Mouse (Mus musculus): ENCODE results near the gene Tmtc1.

The Tmtc1 gene

DNA sequence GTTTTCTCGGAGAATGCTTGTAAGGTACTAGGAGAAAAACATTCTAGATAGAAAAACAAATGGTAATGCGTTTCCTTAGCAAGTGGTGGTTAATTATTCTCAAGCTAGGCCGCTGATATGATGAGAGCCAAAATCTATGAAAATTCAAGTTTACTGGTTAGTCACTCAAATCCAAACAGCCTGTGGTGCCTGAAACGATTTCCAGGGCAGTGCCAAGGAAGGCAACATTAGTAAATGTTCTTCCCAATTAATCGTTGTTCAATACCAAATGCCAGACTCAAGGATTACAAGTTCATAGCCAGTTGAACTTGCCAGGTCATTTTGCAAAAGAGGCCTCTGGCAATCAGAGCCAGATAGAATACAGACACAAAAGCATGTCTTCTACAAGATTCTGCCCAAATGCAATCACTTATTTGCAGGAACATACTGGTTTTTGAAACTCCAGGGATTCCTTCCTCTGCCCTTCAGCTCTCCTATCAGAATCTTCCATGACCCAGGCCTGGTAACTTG lies 128.6 kb downstream of the Tmtc1 start:
- DNase-seq (ENCODE audit: low spot score in 2 of 2): no peak

DNA sequence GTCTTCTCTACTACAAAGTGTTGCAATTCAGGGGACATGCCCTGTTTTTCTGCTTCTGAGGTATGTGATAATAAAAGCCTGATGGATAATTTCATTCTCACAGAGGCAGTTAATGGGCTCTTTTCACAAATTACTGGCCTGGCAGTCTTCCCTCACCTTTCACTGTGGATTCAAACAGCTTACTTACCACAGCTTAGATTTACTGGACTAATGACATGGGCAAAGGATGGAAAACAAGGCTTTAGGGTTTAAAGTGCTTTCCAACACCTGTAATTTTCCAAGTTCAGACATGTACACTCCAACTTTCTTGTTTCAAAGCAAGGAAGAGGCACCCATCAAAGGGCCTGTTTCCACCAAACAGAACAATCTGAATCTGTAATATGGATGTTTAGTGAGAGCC lies 129.1 kb downstream of the Tmtc1 start:
- no peak for DNase-seq (ENCODE audit: low spot score in 2 of 2)

DNA sequence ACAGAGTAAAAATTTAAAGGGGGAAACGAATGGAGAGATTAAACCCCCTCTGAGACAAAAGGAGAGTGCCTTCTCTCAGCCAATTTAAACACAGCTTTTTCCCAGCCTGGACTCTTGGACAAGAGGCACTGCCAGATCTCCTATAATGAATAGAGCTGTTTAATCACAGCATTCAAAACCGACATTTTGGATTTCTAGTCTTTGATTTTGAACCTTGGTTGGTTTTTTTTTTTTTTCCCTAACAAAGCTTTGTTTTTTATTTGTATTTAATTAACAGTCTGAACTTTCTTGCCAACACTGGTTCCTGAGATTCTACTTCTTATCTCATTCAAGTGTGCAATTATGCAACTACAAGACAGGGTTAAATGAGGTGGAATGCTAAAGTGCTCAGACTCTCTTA lies 133.2 kb downstream of the Tmtc1 start:
- DNase-seq (ENCODE audit: low spot score in 2 of 2): no peak

DNA sequence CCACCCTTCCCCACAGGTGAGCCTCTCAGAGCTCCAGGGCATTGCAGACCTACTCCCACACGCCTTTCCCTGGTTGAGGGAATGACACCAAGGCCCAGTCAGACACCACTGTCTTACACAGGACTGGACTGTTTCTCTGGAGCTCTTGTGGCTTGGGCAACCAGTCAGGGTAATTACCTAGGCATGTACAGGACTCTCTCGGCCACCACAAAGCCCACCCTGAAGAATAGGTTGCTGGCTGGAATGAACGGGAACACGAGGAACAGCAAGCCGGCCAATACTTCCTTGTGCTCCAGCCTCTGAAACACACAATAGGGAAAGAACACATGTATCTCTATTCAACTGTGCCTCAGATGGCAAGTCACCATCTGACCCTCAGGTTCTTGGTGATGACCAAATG lies 138.4 kb downstream of the Tmtc1 start:
- no peak for DNase-seq (ENCODE audit: low spot score in 2 of 2)

DNA sequence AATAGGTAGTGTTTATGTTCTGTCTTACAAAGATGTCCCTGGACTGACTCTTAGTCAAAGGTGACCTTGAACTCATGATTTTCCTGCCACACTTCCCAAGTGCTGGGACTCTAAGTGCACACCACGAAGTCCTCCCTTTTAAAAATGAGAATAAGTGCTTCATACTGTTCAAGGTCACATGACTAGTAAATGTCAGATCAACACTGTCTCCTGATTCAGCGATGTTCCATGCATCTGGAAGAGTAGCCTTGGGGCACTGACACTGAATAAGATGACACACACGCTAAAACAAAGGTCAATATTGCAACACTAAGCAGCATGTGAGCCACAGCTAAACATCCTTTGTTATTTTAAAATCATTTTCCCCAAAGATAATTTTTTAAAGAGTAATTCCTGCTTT lies 139.0 kb downstream of the Tmtc1 start:
- DNase-seq (ENCODE audit: low spot score in 2 of 2): no peak

DNA sequence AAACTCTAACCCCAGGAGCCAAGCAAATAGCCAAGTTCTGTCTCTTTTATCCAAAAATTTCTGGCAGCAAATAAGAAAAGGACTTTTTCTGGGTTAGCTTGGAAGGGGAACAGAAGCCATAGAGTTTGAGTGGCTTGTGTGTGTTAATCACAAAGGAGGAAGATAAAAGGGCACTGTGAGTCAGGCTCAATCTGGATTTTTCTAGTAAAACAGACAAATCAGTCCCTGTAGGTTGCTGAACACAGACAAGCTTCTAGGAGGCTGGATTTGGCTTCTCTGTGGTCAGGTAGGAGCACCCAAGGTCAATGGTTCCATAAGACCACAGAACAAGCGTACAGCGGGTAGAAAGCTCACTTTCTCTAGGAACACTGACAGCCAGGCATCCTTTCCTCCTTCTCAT lies 141.9 kb downstream of the Tmtc1 start:
- no peak for DNase-seq (ENCODE audit: low spot score in 2 of 2)

DNA sequence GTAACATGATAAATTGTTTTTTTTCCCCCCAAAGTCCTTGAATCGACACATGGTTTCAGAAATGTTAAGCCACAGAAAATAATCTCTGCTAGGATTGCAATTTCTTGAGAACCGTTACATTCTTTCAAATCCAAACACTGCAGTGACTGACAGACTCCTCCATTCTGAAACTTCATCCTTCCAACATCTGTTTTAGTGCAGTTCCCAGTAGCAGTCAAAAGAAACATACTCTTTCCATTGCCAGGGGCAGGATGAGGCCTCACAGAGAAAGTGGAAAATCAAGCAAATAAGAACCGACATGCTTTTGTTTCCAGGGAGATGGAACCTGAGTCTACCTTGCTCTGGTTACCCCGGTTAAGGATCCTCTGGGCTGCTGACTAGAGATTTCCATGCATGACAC lies 147.1 kb downstream of the Tmtc1 start:
- no peak for DNase-seq (ENCODE audit: low spot score in 2 of 2)

DNA sequence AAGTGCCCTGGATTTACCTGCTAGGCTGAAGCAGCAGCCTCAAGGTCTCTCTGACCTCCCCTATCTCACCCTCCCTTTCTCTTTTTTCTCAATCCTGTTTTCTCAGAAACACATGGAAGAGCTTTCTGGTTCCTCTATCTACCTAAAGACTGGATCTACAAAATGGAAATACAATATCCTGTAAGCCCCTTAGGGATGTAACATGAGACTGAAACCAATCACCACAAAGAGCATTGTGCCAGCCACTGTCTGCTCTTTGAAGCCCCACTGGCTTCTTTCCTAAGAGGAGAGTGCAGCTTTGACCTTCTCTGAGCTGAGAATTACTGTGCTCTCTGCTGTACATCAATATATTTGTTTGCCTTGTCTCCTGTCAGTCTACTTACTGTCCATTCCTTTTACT lies 147.8 kb downstream of the Tmtc1 start:
- no peak for DNase-seq (ENCODE audit: low spot score in 2 of 2)

DNA sequence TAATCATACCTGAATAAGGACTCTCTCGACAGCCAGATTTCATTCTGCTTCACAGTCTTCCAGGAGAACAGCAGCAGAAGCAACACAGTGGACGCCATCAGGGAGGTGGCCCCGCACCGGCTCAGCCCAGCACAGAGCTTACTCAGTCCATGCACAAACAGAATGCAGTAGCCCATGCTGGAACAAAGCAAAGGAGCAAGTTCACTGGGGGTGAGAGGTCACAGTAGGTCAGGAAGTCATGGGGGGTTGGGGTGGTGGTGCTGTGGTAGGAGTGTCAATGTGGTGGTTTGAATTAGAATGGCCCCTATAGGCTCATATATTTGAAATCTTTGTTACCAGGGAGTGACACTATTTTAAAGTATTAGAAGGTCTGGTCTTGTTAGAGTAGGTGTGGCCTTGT lies 149.7 kb downstream of the Tmtc1 start:
- no peak for DNase-seq (ENCODE audit: low spot score in 2 of 2)

DNA sequence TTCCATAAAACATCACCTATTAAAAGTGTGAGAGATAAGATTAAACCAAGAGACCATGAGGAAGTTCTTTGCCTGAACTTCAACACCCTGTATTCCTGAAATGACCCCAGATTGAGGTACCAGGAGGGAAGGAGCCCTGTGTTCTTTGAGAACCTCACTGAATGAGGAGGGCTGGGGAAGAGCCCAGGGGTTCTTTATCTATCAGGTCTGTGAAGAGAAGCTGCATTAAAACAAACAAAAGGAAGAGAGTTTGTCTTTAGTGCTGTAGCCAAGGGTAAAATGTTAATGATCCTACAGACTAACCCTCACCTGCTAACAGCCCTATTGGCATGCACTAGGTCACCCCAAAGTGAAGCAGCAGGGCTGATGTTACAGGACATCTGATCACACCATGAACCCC lies 153.3 kb downstream of the Tmtc1 start:
- no peak for DNase-seq (ENCODE audit: low spot score in 2 of 2)

DNA sequence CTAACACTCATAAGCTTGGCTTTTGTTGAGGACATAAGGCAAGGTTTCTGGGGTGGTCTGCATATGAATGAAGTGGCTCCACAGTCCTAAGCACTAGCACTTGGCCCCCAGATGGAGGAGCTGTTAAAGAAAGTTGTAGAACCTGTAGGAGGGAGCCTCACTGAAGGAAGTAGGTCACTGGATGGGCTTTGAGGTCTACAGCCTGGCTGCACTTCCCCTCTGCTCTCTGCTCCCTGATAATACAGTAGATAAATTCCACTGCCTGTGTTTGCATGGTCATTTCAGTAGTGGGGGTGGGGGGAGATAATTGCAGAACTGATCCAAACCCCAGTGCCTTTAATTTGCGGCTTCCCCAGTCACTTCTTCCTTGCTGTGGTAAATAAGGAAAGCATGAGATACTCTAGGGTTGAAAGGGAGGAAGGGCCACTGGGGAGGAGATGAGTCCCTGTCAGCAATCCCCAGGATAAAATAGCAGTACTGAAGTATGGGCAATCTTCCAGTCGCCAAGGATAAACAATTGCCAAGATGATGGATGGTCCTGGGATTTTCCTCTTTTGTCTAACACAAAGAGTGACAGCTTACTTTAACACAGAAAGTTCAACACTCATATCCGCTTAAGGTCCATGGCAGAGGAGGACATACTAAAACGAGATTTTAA lies 160.8 kb downstream of the Tmtc1 start:
- no peak for DNase-seq (ENCODE audit: low spot score in 2 of 2)

DNA sequence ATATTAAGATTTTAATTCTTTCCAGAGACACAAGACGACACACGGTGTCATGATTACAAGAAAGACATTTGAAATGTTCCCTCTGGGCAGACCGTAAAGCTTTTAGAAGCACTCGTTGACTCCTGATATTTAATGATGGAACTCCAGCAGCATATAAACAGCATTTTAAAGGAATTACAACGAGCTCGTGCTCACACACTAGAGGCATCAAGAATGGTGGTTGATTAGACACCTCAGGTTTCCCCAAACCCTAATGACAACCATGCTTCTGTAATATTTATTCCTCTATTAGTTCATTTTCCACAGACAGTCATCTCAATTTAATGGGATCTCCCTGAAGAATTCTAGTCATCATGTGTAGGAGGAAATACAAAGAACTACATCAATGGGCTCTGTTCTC lies 164.9 kb downstream of the Tmtc1 start:
- DNase-seq (ENCODE audit: low spot score in 2 of 2): no peak

DNA sequence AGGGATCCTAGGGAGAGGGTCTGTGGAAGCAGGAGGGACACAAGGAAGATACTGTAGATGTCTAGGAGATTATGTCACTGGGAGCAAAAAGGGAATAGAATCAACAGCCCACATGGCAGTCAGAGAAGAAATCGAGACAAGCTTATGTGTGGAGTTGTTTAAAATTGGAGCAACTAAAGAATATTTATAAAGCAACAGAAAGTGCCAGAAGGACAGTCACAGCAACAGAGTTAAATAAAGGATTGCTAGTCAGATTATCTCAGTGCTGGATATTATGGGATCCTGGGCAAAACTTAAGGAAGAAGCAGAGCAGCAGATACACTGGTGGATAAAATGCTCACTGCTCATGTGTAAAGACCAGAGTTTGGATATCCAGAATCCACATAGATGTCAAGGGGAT lies 167.8 kb downstream of the Tmtc1 start:
- DNase-seq (ENCODE audit: low spot score in 2 of 2): no peak

DNA sequence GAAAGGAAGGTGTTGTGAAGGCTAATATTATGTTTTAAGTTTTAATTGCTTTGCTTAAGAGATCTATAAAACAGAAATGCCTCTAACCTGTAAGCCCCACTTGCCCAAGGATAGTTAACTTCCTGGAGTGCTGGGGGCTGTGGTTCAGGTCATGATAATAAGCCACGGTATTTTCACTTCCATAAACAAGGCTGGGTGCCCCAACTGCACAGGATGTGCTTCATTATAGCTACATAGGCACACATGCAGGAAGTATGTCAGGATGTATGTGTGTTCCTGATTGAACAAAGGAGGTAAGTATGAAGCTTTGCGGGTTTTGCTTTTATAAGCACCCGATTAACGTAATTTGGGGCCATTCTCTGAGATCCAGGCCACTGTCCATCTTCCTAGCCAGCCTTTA lies 169.1 kb downstream of the Tmtc1 start:
- no peak for DNase-seq (ENCODE audit: low spot score in 2 of 2)

DNA sequence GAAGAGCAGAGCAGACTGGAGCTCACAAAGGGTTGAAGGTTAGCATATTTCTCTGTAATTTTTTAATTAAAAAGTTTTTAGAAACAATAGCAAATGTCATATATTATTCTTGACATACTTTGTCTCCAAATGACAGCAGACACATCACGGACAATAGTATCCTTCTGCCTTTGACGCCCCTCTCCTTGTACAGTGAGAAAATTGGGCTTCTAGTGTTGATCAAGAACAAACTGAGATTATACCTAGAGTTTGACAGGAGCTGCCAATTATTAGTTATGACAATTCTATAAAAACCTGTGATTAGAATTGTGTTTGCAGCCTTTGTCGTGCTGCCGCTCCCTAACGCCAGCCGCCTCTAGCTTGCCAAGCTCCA lies 183.5 kb downstream of the Tmtc1 start:
- DNase-seq (ENCODE audit: low spot score in 2 of 2): no peak

DNA sequence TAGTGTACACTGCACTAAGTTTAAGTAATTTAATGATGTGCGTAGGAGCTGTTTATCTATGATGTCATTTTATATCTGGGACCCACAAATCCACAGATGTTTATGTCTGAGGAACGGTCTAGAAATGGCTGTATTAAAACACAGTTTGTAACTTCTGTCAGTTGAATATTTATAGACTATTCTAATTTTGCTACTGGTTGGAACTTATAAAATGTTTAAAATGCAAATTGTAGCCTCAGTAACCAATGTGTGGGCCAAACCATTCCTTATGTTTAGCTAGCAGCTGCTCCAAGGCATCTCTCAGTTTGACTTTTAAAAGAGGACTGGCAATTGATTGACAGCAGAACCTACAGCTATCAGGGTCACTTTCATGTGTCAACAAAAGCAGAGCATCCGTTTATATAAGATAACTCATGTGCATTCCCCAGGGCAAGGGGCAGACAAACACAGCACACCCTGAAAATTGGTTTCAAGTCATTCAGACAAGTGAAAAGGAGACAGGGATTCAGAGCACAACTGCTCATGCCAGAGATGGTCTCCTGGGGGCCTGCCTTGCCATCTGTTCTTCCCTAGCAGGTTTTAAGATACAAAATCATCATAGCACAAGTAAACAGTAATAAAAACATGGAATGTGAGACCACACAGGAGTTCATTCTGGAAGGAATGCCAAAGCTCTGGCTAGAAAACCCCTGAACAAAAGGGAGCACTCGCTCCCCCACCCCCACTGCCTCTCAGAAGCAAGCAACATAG lies 184.0 kb downstream of the Tmtc1 start:
- no peak for DNase-seq (ENCODE audit: low spot score in 2 of 2)

DNA sequence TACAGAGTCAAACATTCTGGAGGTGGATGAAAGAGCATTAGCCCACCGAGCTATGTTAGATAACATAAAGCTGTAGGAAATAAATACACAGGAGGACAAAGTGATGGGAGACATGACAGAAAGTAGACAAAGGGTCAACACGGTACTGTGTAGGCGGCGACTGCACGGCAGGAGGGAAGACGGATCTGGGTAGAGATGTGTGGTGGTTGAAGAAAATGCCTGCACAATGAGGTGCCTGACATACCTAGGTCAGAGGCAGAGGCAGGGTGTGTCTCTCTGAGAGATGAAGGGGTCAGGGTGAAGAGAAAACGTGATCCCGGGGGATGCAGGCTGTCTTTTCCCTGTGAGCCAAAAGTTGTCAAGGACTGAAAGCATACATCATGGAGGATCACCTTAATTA lies 185.1 kb downstream of the Tmtc1 start:
- no peak for DNase-seq (ENCODE audit: low spot score in 2 of 2)

DNA sequence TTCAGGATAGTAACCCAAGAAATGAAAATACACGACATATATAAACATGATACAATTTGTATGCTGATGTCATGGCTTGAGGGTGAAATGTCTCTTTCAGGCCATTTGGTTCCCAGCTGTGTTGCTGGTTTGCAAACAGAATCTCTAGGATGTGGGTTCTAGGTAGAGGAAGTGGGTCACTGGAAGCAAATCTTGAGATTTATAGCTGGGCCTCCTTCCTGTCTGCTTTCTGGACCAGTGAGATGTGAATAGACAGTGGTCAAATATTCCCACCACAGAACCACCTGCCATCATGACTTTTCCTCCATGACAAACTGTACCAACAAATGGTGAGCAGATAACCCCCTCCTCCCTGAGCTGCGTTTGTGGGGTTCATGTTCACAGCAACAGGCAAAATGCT lies 186.4 kb downstream of the Tmtc1 start:
- DNase-seq (ENCODE audit: low spot score in 2 of 2): no peak

DNA sequence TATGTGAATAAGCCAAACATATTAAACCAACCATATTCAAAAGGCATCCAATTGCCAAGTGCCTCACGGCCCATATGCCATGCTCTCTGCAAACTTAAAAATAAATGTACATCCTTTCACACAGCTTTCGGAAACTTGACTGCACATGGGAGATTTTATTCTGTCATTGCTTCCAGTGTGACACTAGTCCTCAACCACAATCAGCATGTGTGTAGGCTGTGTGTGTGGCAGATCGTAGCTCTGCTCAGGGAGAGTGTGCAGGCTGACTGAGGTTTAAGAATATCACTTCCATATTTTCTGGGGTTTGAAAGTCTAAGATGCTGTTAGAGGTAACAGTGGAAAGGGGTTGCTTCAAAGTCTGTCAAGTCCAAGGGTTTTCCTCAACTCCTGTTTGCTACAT lies 188.1 kb downstream of the Tmtc1 start:
- DNase-seq (ENCODE audit: low spot score in 2 of 2): no peak

DNA sequence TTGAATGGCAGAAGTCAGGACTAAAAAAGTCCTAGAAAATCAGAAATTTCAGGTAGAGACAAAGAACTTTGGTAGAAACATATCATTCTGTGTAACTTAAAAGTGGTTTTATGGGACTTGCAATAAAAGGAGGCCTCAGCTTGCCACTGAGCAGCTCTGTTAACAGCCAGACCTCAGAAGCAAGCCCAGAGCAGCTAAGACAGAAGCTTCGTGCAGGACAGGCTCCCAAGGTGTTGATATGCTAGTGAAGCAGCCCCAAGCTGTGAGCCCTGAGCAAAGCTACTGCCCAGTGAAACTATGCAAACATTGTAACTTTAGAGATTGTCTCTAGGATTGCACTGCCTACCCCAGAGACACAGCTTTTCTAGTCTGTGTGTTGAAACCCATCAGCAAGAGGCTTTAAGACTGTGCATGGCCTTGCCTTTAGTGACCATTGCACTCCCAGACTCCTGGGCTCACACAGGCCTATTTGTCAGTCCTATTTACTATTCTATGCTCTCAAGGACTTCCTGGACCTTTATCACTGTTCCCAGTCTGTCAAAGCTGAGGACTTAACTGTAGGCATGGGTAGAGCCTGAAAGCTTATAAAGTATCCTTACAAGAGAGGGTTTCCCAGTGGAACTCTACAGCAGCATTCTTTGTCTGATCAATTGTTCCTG lies 188.7 kb downstream of the Tmtc1 start:
- DNase-seq (ENCODE audit: low spot score in 2 of 2): no peak

DNA sequence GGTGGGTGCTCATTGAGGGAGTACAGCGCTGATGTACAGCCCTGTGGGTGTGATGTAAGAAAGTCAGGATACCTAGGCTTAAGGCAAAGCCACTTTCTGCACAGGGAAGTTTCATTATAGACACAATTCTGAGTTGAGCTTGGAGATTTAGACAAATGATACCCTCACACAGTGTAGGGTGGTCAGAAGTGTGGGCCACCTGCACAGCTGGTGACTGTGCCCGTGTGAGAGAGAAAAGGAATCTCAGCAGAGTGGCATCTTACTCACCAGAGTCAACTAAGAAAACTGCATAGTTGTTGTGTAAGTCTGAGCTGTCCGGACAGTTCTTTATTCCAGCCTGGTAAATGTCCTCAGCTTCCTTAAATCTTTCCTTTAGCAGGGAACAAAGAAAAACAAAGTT lies 195.0 kb downstream of the Tmtc1 start:
- no peak for DNase-seq (ENCODE audit: low spot score in 2 of 2)

DNA sequence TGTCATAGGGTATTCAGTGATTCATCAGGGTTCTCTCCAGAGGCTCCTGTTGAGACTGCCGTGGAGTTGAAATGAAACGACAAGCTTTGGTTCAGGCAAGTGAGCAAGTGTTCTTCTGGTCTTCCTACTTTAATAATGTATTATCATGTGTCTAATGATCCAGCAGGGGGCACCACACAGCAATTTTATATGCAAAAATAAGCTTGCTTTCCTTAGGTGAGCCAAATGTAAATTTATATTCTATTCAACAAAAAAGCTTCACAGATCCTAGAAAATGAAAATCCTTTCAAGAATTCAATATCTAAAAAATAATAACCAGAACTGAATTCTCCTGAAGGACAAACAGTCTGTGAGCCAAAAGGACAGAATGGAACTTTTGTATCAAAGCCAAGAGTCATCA lies 195.6 kb downstream of the Tmtc1 start:
- DNase-seq (ENCODE audit: low spot score in 2 of 2): no peak

DNA sequence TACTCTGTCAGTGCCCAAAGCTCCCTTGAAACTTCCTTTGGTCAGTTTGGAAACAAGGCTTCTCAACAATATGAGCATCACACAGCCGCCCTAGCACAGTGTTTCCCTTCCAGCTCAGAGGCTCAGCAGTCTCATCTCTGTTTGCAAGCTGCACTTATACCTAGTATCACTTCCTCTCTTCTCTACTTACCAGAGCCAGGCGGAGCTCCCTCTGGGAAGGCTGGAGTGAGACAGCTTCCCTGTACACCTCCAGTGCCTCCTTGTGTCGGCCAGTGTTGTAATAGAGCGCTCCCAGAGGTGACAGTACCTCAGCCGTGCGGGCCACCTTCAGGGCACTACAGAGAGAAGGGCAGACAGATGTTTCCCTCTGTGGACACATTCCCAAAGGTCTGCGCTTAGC lies 197.6 kb downstream of the Tmtc1 start:
- no peak for DNase-seq (ENCODE audit: low spot score in 2 of 2)

All from right cerebral cortex, postnatal 36 days (tissue).